Mouse (Mus musculus) liver, postnatal 0 days (tissue): Measurements from ENCODE around the gene Nectin1. TPM values are rescaled to one million over a fixed set of nuclear protein-coding genes. Genes with fewer than 3 reads are reported as not detected.

ENCODE experiments used
- ATAC-seq: fragments of 200-750 bp; cut with Nextera tagmentation; 2 replicates; pipeline ENCODE4 v1.8.0; 2017; ENCODE audit warnings: mild to moderate bottlenecking, moderate library complexity
- DNase-seq: peaks from one replicate; pipeline ENCODE4 v3.0.0-alpha.2; 2016
- H3K27ac ChIP-seq: fragments of 300-500 bp; sonication (generic); 2 replicates; pipeline ENCODE4 v1.5.1; 2014; ENCODE audit warnings: antibody characterized with exemption, moderate library complexity, mild to moderate bottlenecking, low read depth
- H3K27me3 ChIP-seq: fragments of 300-500 bp; sonication (generic); 2 replicates; pipeline ENCODE4 v1.6.1; 2014; ENCODE audit warnings: low read length, control low read depth, mixed read lengths; ENCODE audit not compliant: insufficient read depth
- H3K36me3 ChIP-seq: fragments of 300-500 bp; sonication (generic); replicated peaks from 2 replicates; pipeline ENCODE4 v1.6.1; 2014; ENCODE audit warnings: mild to moderate bottlenecking, control low read depth, low read length, moderate library complexity, mixed read lengths; ENCODE audit not compliant: insufficient read depth
- H3K4me1 ChIP-seq: fragments of 300-500 bp; sonication (generic); 2 replicates; pipeline ENCODE4 v1.6.1; 2014; ENCODE audit warnings: antibody characterized with exemption, mild to moderate bottlenecking, control low read depth; ENCODE audit not compliant: insufficient read depth
- H3K4me2 ChIP-seq: fragments of 300-500 bp; sonication (generic); 2 replicates; pipeline ENCODE4 v1.6.1; 2014; ENCODE audit warnings: low read depth, mild to moderate bottlenecking, low read length, moderate library complexity, mixed read lengths
- H3K4me3 ChIP-seq: fragments of 300-500 bp; sonication (generic); 2 replicates; pipeline ENCODE4 v1.5.1; 2014; ENCODE audit warnings: low read depth, low read length
- H3K9ac ChIP-seq: fragments of 300-500 bp; sonication (generic); replicated peaks from 2 replicates; pipeline ENCODE4 v1.6.1; 2014; ENCODE audit warnings: mild to moderate bottlenecking, moderate library complexity
- H3K9me3 ChIP-seq: fragments of 300-500 bp; sonication (generic); 2 replicates; pipeline ENCODE4 v1.6.1; 2016; ENCODE audit warnings: mild to moderate bottlenecking, control low read depth, low read length, mixed read lengths
- CTCF ChIP-seq: sonication (generic); IDR thresholded peaks from 2 replicates; pipeline ENCODE4 v1.5.1; 2016; ENCODE audit warnings: antibody characterized with exemption, low read depth
- EP300 ChIP-seq: IDR thresholded peaks from 2 replicates; pipeline ENCODE4 v1.6.1; 2016; ENCODE audit warnings: antibody characterized with exemption, low read depth, mild to moderate bottlenecking
- WGBS: fragments of 180-500 bp; shearing (Covaris S2); extraction: QIAGEN DNeasy Blood & Tissue Kit; methylation state at CpG from one replicate; pipeline ENCODE4 v1.1.7; 2014; ENCODE audit not compliant: insufficient replicate concordance; 5-methylcytosine and 5-hydroxymethylcytosine counted together
- polyA plus RNA-seq: library from polyadenylated mRNA; unstranded; fragments of >200 nt; fragmentation: Nextera tagmentation; extraction: Ambion mirVana; gene quantifications from 2 replicates; pipeline ENCODE4 v1.2.1, GENCODE M21; 2015

Gene Nectin1
- polyA plus RNA-seq, 1 experiment from 2014 or later, result 4.0 TPM

DNA sequence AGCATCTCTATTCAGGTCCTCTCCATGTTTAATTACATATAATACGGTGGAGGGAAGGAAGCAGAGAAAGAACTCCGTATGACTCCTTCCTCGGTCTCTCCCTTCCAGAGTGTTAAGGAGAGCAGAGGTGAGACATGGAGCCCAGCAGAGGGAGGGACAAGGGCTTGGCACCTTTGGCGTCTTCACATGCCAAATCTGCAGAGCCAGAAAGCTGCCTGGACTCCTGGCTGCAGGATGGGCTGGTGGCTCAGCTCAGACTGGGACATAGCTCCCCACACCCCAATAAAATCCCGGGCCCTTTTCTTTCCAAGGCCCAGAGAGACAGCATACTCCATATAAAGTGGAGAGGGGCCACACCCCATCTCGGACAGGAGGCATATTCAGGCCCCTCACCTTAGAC lies 85.2 kb downstream of the Nectin1 start:
- 59% methylated on average over 6 of the region's 6 CpGs for WGBS
- Histone ChIP-seq H3K27ac (no peak overlapping the region), H3K4me1 (peaks cover 16% of the 10 kb centered on the region), H3K4me3 (no peak overlapping the region), H3K36me3 (no peaks in the 10 kb centered on the region), H3K4me2 (no peak overlapping the region), H3K27me3 (no peaks in the 10 kb centered on the region), H3K9me3 (no peaks in the 10 kb centered on the region), H3K9ac (no peak overlapping the region)
- no peak for TF ChIP-seq EP300
- TF ChIP-seq CTCF, result no peak
- ATAC-seq, result no peak
- no peak for DNase-seq

DNA sequence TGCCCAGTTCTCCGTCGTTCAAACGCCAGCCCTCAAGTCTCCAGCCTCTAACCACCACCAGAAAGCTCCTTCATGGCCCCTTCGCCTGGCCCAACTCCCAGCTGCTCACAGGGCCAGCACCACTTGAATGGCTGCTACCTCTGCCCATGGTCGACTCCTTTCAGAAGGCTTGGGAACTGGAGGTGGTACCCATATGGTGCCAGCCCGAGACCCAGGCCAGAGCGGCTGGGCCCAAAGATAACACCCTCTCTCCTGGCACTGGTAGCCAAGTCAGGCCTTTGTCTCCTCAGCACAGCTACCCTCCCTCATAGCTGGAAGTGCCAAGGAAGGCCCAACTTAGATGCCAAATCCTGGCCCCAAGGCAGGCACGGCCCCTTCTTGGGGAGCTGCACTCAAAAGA lies 89.4 kb downstream of the Nectin1 start:
- 83% methylated on average over 8 of the region's 8 CpGs for WGBS
- DNase-seq, result no peak
- Histone ChIP-seq H3K9me3 (no peaks in the 10 kb centered on the region), H3K9ac (no peak overlapping the region), H3K4me3 (no peak overlapping the region), H3K27ac (no peak overlapping the region), H3K27me3 (no peaks in the 10 kb centered on the region), H3K4me1 (no peaks in the 10 kb centered on the region), H3K4me2 (no peak overlapping the region), H3K36me3 (no peaks in the 10 kb centered on the region)
- no peak for ATAC-seq
- TF ChIP-seq EP300, result no peak
- TF ChIP-seq CTCF, result no peak

DNA sequence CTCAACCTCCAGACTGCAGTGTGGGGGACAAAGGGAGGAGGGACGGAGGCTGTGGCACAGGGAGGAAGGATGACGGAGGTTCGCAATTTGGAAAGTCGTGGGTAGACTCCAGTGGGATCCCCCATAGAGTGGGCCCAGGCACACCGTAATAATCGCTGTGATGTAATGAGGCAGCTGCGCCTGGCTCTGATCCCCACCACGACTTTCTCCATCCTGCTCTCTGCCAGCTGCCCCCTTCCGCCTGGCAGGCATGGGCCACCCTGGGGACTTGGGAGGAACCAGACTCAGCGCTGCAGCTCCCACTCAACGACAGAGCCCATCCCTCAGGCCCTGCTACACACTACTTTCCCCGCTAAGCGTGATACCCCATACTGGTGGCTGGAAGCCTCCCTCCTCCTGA lies 90.5 kb downstream of the Nectin1 start:
- ATAC-seq, result no peak
- H3K9me3 ChIP-seq, result no peaks in the 10 kb centered on the region
- no peak overlapping the region for H3K27ac ChIP-seq
- no peak for TF ChIP-seq EP300
- no peak for TF ChIP-seq CTCF
- H3K36me3 ChIP-seq, result no peaks in the 10 kb centered on the region
- no peaks in the 10 kb centered on the region for H3K4me1 ChIP-seq
- 80% methylated on average over 13 of the region's 13 CpGs for WGBS
- H3K9ac ChIP-seq, result no peak overlapping the region
- no peak overlapping the region for H3K4me3 ChIP-seq
- no peak for DNase-seq
- H3K27me3 ChIP-seq, result no peaks in the 10 kb centered on the region
- no peak overlapping the region for H3K4me2 ChIP-seq

DNA sequence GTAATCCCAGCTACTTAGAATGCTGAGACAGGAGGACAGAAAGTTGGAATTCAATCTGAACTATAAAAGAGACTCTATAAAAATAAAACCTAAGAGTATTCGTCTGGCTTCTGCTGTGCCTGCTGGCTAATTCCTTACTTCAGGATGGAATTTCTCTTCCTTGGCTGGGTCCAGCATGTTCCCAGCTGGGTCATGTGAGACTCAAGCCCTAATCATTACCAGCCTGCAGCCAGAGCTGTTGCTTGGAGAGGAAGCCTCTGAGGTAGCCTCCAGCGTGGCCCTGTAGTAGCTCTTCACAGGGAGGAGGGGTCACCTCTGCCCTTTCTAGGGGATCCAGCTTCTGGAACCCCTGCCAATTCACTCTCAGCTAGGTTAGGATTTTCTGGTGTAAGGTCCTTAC lies 94.8 kb downstream of the Nectin1 start:
- WGBS, result 57% methylated on average over 2 of the region's 2 CpGs
- H3K4me1 ChIP-seq, result no peaks in the 10 kb centered on the region
- no peak overlapping the region for H3K4me3 ChIP-seq
- no peak overlapping the region for H3K27ac ChIP-seq
- no peak overlapping the region for H3K9ac ChIP-seq
- no peaks in the 10 kb centered on the region for H3K36me3 ChIP-seq
- H3K4me2 ChIP-seq, result no peak overlapping the region
- H3K9me3 ChIP-seq, result no peaks in the 10 kb centered on the region
- no peak for ATAC-seq
- peaks cover 6% of the 10 kb centered on the region; the same call in 1 of the 2 replicates for H3K27me3 ChIP-seq
- no peak for TF ChIP-seq EP300
- TF ChIP-seq CTCF, result no peak
- DNase-seq, result no peak

DNA sequence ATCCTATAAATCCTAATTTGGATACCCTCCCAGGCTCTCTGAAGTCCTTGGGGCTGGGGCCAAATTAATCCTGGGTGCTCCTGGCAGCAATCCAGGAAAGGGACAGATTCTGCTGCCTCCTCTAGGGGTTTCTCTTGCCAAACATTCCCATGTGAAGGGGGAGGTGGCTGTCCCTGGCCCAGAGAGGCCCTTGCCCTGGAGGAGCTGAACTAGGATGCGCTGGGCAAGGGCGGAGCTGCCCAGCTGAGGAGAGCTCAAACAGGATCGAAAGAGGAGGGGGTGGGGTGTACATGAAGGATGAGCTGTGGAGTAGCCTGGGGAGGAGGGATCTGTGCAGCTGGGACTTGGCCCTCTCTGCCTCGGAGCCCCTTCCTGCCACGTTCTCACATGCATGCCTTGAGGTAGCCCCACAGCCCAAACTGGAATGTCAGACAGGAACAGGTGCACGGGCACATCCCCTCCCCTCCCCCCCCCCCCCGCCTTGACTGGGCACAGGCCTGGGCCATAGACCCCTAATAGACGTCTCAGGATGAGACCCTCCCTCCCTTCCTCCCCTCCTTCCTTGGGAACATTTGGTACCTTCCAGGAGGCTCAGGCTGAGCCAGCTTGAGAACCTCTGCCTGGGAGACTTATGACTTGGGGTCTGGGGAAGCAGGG lies 99.3 kb downstream of the Nectin1 start:
- no peak for TF ChIP-seq CTCF
- no peak for TF ChIP-seq EP300
- Histone ChIP-seq H3K4me3 (no peak overlapping the region), H3K4me1 (no peaks in the 10 kb centered on the region), H3K4me2 (no peak overlapping the region), H3K9ac (no peak overlapping the region), H3K27ac (no peak overlapping the region), H3K27me3 (peaks cover 23% of the 10 kb centered on the region; the same call in 1 of the 2 replicates), H3K9me3 (no peaks in the 10 kb centered on the region), H3K36me3 (no peaks in the 10 kb centered on the region)
- 3% methylated on average over 6 of the region's 8 CpGs for WGBS
- DNase-seq (no peak), ATAC-seq (no peak)

DNA sequence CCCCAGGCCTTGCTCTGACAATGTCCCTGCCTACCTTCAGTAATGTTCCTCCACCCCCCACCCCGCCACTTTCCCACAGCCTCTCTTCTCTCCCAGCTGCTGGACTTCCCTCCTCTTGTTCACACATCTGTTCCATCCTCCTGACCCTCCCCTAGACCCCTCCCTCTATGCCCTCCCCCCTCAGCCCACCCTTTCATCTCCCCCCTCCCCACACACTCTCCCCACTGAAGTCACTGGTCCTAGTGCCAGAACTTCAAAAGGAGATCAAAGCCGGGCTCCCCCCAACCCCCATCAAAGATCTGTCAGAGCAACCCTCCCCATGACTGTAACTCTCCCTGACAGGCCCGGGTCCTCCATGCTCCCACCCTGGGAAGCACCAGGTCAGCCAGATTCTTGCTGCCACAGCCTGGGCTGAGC lies 99.9 kb downstream of the Nectin1 start:
- Histone ChIP-seq H3K9me3 (no peaks in the 10 kb centered on the region), H3K9ac (no peak overlapping the region), H3K27ac (no peak overlapping the region), H3K4me2 (no peak overlapping the region), H3K27me3 (peaks cover 23% of the 10 kb centered on the region; the same call in 1 of the 2 replicates), H3K4me3 (no peak overlapping the region), H3K4me1 (no peaks in the 10 kb centered on the region), H3K36me3 (no peaks in the 10 kb centered on the region)
- TF ChIP-seq EP300, result no peak
- ATAC-seq (no peak), DNase-seq (no peak)
- WGBS, result 5% methylated on average over 2 of the region's 3 CpGs
